Mouse (Mus musculus): ENCODE data around the gene Tubd1.

Gene Tubd1

GRCm38 (mm10) chr11:86583313-86583825 lies 38.6 kb downstream of the Tubd1 start:
- in situ Hi-C loops (cut with MseI, MboI), result no loop called here

GRCm38 (mm10) chr11:86583990-86584897 lies 39.5 kb downstream of the Tubd1 start:
- in situ Hi-C loops (cut with MseI, MboI), result no loop called here

GRCm38 (mm10) chr11:86584898-86585597 lies 40.3 kb downstream of the Tubd1 start:
- in situ Hi-C loops (cut with MseI, MboI), result no loop called here

GRCm38 (mm10) chr11:86585598-86585984 lies 40.8 kb downstream of the Tubd1 start:
- in situ Hi-C loops (cut with MseI, MboI), result no loop called here

- in situ Hi-C loops (cut with MseI, MboI), result no loop called here
These were observed 41.5 kb downstream of the Tubd1 start for GRCm38 (mm10) chr11:86586177-86586867.

GRCm38 (mm10) chr11:86586868-86587792 lies 42.3 kb downstream of the Tubd1 start:
- in situ Hi-C loops (cut with MseI, MboI), result no loop called here

GRCm38 (mm10) chr11:86587830-86588229 lies 43.0 kb downstream of the Tubd1 start:
- in situ Hi-C loops (cut with MseI, MboI), result no loop called here

- in situ Hi-C loops (cut with MseI, MboI), result no loop called here
These were observed 44.0 kb downstream of the Tubd1 start for GRCm38 (mm10) chr11:86588583-86589298.

GRCm38 (mm10) chr11:86590066-86590465 lies 45.3 kb downstream of the Tubd1 start:
- in situ Hi-C loops (cut with MseI, MboI), result no loop called here

- in situ Hi-C loops (cut with MseI, MboI), result no loop called here
These were observed 45.8 kb downstream of the Tubd1 start for GRCm38 (mm10) chr11:86590579-86590978.

GRCm38 (mm10) chr11:86591301-86591845 lies 46.6 kb downstream of the Tubd1 start:
- in situ Hi-C loops (cut with MseI, MboI), result no loop called here

GRCm38 (mm10) chr11:86591931-86592616 lies 47.3 kb downstream of the Tubd1 start:
- in situ Hi-C loops (cut with MseI, MboI), result no loop called here

- in situ Hi-C loops (cut with MseI, MboI), result no loop called here
These were observed 48.2 kb downstream of the Tubd1 start for GRCm38 (mm10) chr11:86592993-86593392.

- in situ Hi-C loops (cut with MseI, MboI), result no loop called here
These were observed 48.7 kb downstream of the Tubd1 start for GRCm38 (mm10) chr11:86593443-86593842.

- in situ Hi-C loops (cut with MseI, MboI), result no loop called here
These were observed 49.5 kb downstream of the Tubd1 start for GRCm38 (mm10) chr11:86594188-86594876.

GRCm38 (mm10) chr11:86595366-86595765 lies 50.6 kb downstream of the Tubd1 start:
- in situ Hi-C loops (cut with MseI, MboI), result no loop called here

- in situ Hi-C loops (cut with MseI, MboI), result no loop called here
These were observed 51.6 kb downstream of the Tubd1 start for GRCm38 (mm10) chr11:86596187-86596960.

- in situ Hi-C loops (cut with MseI, MboI), result no loop called here
These were observed 52.2 kb downstream of the Tubd1 start for GRCm38 (mm10) chr11:86596976-86597375.
